Mouse (Mus musculus) MEL (cell line): ENCODE results near the gene Smad6. TPM values are rescaled to one million over a fixed set of nuclear protein-coding genes. Genes with fewer than 3 reads are reported as not detected.

Experiments
- DNase-seq: peaks from one replicate; pipeline ENCODE4 v3.0.0; 2011; ENCODE audit warnings: low read depth, low spot score
- H3K27ac ChIP-seq: 2 replicates; pipeline ENCODE4 v1.5.1; 2012; ENCODE audit warnings: low read depth, mild to moderate bottlenecking, control low read depth, low read length, moderate library complexity; ENCODE audit not compliant: control insufficient read depth
- H3K27me3 ChIP-seq, 2 experiments: fragments of 150-350 bp in 1 of 2; sonication (generic) in 1 of 2; 2 replicates each; pipeline ENCODE4 v1.6.1; 2012; ENCODE audit warnings: low read length in 2 of 2, mild to moderate bottlenecking in 2 of 2, improper control_type of control experiment in 1 of 2, moderate library complexity in 1 of 2; ENCODE audit not compliant: insufficient read depth in 2 of 2, control insufficient read depth in 1 of 2
- H3K36me3 ChIP-seq, 2 experiments: 2 replicates each; pipeline ENCODE4 v1.6.1; 2012 to 2014; ENCODE audit warnings: low read length in 2 of 2, improper control_type of control experiment in 1 of 2, inconsistent platforms in 1 of 2, mild to moderate bottlenecking in 1 of 2; ENCODE audit not compliant: insufficient read depth in 2 of 2, control insufficient read depth in 1 of 2
- H3K4me1 ChIP-seq, 2 experiments: fragments of 150-350 bp in 1 of 2; sonication (generic) in 1 of 2; 2 replicates each; pipeline ENCODE4 v1.6.1; 2012; ENCODE audit warnings: low read length in 2 of 2, improper control_type of control experiment in 1 of 2, mild to moderate bottlenecking in 1 of 2; ENCODE audit not compliant: insufficient read depth in 2 of 2, control insufficient read depth in 1 of 2
- H3K4me3 ChIP-seq, 2 experiments: fragments of 150-350 bp in 1 of 2; sonication (generic) in 1 of 2; 2 replicates each; pipeline ENCODE4 v1.5.1; 2012; ENCODE audit warnings: low read depth in 2 of 2, low read length in 2 of 2, mild to moderate bottlenecking in 2 of 2, moderate library complexity in 2 of 2, control low read depth in 1 of 2, improper control_type of control experiment in 1 of 2; ENCODE audit not compliant: control insufficient read depth in 1 of 2, insufficient read depth in 1 of 2
- H3K79me2 ChIP-seq: 2 replicates; pipeline ENCODE4 v1.6.1; 2012; ENCODE audit warnings: mild to moderate bottlenecking, low read length, moderate library complexity; ENCODE audit not compliant: control insufficient read depth, poor library complexity, insufficient read depth
- H3K9ac ChIP-seq: 2 replicates; pipeline ENCODE4 v1.6.1; 2012; ENCODE audit warnings: low read depth, mild to moderate bottlenecking, control low read depth, low read length, moderate library complexity; ENCODE audit not compliant: control insufficient read depth, poor library complexity, severe bottlenecking
- H3K9me3 ChIP-seq: fragments of 150-350 bp; sonication (generic); replicated peaks from 2 replicates; pipeline ENCODE4 v1.6.1; 2012; ENCODE audit warnings: mild to moderate bottlenecking, low read length, improper control_type of control experiment, moderate library complexity; ENCODE audit not compliant: insufficient read depth
- BHLHE40 ChIP-seq: IDR thresholded peaks from 2 replicates; pipeline ENCODE4 v1.6.1; 2012; ENCODE audit warnings: low read depth, mild to moderate bottlenecking, inconsistent platforms, low read length, improper control_type of control experiment, borderline replicate concordance
- CTCF ChIP-seq, 3 experiments: IDR thresholded peaks in 2 of 3; conservative IDR thresholded peaks in 1 of 3; 2 replicates each; pipeline ENCODE4 v1.5.1; 2011 to 2012; ENCODE audit warnings: low read length in 3 of 3, low read depth in 2 of 3, mild to moderate bottlenecking in 2 of 3, improper control_type of control experiment in 1 of 3, inconsistent platforms in 1 of 3, mixed read lengths in 1 of 3, moderate library complexity in 1 of 3; ENCODE audit not compliant: control insufficient read depth in 1 of 3, insufficient read depth in 1 of 3, poor library complexity in 1 of 3, severe bottlenecking in 1 of 3
- E2F4 ChIP-seq: IDR thresholded peaks from 2 replicates; pipeline ENCODE4 v1.6.1; 2011; ENCODE audit warnings: low read depth, low read length, improper control_type of control experiment, borderline replicate concordance
- GABPA ChIP-seq: IDR thresholded peaks from 2 replicates; pipeline ENCODE4 v1.6.1; 2012; ENCODE audit warnings: low read depth, mild to moderate bottlenecking, inconsistent platforms, low read length, improper control_type of control experiment, moderate library complexity
- HCFC1 ChIP-seq: IDR thresholded peaks from 2 replicates; pipeline ENCODE4 v1.6.1; 2012; ENCODE audit warnings: low read depth, mild to moderate bottlenecking, inconsistent platforms, low read length, improper control_type of control experiment, moderate library complexity
- JUND ChIP-seq: IDR thresholded peaks from 2 replicates; pipeline ENCODE4 v1.6.1; 2011; ENCODE audit warnings: low read depth, mild to moderate bottlenecking, improper control_type of control experiment, low read length
- MAZ ChIP-seq: IDR thresholded peaks from 2 replicates; pipeline ENCODE4 v1.6.1; 2012; ENCODE audit warnings: low read depth, mild to moderate bottlenecking, inconsistent platforms, low read length, improper control_type of control experiment
- MYB ChIP-seq: IDR thresholded peaks from 2 replicates; pipeline ENCODE4 v1.6.1; 2011; ENCODE audit warnings: mild to moderate bottlenecking, low read depth, low read length, improper control_type of control experiment
- MYC ChIP-seq: IDR thresholded peaks from 2 replicates; pipeline ENCODE4 v1.6.1; 2011; ENCODE audit warnings: low read depth, mild to moderate bottlenecking, low read length, improper control_type of control experiment, moderate library complexity
- RAD21 ChIP-seq: IDR thresholded peaks from 2 replicates; pipeline ENCODE4 v1.6.1; 2011; ENCODE audit warnings: mild to moderate bottlenecking, low read depth, low read length, improper control_type of control experiment
- SIN3A ChIP-seq: IDR thresholded peaks from 2 replicates; pipeline ENCODE4 v1.6.1; 2012; ENCODE audit warnings: low read length, improper control_type of control experiment, inconsistent platforms
- SMC3 ChIP-seq: IDR thresholded peaks from 2 replicates; pipeline ENCODE4 v1.6.1; 2011; ENCODE audit warnings: low read depth, low read length, improper control_type of control experiment
- UBTF ChIP-seq: IDR thresholded peaks from 2 replicates; pipeline ENCODE4 v1.6.1; 2012; ENCODE audit warnings: low read depth, mild to moderate bottlenecking, inconsistent platforms, low read length, improper control_type of control experiment, moderate library complexity, borderline replicate concordance; ENCODE audit not compliant: insufficient read depth
- USF2 ChIP-seq, 2 experiments: IDR thresholded peaks; 2 replicates each; pipeline ENCODE4 v1.6.1; 2011 to 2012; ENCODE audit warnings: improper control_type of control experiment in 2 of 2, low read length in 2 of 2, borderline replicate concordance in 1 of 2, inconsistent platforms in 1 of 2, low read depth in 1 of 2, mild to moderate bottlenecking in 1 of 2; ENCODE audit not compliant: insufficient read depth in 1 of 2
- polyA plus RNA-seq, 2 experiments: library from polyadenylated mRNA; stranded (reverse) in 1 of 2; unstranded in 1 of 2; fragments of >175 nt in 1 of 2; fragments of >200 nt in 1 of 2; gene quantifications; 2 replicates each; pipeline versions ENCODE4 v1.2.1 to v1.2.4; 2012; ENCODE audit warnings: low replicate concordance in 2 of 2, low read depth in 1 of 2; ENCODE audit not compliant: insufficient read length in 2 of 2, insufficient read depth in 1 of 2, missing spikeins in 1 of 2
- total RNA-seq: library from RNA; depleted of rRNA; stranded (reverse); fragments of 300-350 nt; gene quantifications from 2 replicates; pipeline ENCODE4 v1.2.3, GENCODE M21; 2012

Smad6 gene
- total and polyA plus RNA-seq, 3 experiments: 2.2 to 3.9 TPM; not detected in 1

- H3K36me3 ChIP-seq: peaks cover 0 to 2% of the 10 kb centered on the region in 2 experiments; a peak in 1 of 4 replicates
- DNase-seq: no peak
- no peak overlapping the region for H3K9ac ChIP-seq
- no peaks in the 10 kb centered on the region for H3K9me3 ChIP-seq
- peaks cover 0 to 3% of the 10 kb centered on the region in 2 experiments; a peak in 1 of 4 replicates for H3K4me1 ChIP-seq
- no peak overlapping the region for H3K27ac ChIP-seq
- no peak for TF ChIP-seq GABPA
- peak; percentile 19; the same call in 1 of the 2 replicates for TF ChIP-seq SMC3
- TF ChIP-seq RAD21: peak; percentile 32
- peak; percentile 33 to 40 (median 34) for TF ChIP-seq CTCF (IDR thresholded peaks at IDR 0.05 in 2 of 3, conservative IDR thresholded peaks at IDR 0.05 in 1 of 3; ENCODE audit: control insufficient read depth in 1 of 3, insufficient read depth in 1 of 3, low read depth in 2 of 3, low read length in 3 of 3, poor library complexity in 1 of 3, severe bottlenecking in 1 of 3)
- no peaks in the 10 kb centered on the region for H3K27me3 ChIP-seq
- H3K79me2 ChIP-seq: no peaks in the 10 kb centered on the region
- no peak overlapping the region for H3K4me3 ChIP-seq
Measured at GRCm38 (mm10) chr9:64011356-64011755, 10.5 kb downstream of the Smad6 start.

DNA sequence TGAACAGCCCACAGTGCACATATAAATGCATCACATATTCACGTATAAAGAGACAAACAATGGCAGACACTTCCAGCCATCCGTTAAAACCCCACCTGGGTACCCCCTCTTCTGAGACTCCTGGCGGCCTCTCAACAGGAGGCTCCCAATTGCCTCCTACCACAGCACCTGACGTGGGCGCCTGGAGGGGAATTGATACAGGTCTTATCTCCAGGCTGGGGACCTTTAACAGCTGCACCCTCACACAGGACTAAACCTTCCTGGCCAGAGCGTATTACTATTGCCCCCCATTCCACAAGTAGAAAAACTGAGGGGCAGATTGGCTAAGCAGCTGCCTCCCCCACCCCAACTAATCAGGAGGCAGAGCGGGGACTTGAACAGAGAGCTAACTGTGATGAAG is 18.9 kb downstream of the Smad6 start:
- Histone ChIP-seq H3K27ac (no peak overlapping the region), H3K4me3 (no peak overlapping the region), H3K36me3 (no peaks in the 10 kb centered on the region), H3K4me1 (0 out of 4 replicates have a peak, but pooled peaks cover 0 to 2% of the 10 kb centered on the region in 2 experiments), H3K79me2 (no peaks in the 10 kb centered on the region), H3K9ac (no peak overlapping the region), H3K9me3 (no peaks in the 10 kb centered on the region), H3K27me3 (no peaks in the 10 kb centered on the region)
- no peak for TF ChIP-seq HCFC1
- TF ChIP-seq SIN3A: no peak
- no peak for TF ChIP-seq UBTF
- no peak for TF ChIP-seq MAZ
- TF ChIP-seq MYC: no peak
- no peak for DNase-seq

GRCm38 (mm10) chr9:64001081-64001480 is 20.8 kb downstream of the Smad6 start:
- H3K4me3 ChIP-seq: no peak overlapping the region
- TF ChIP-seq USF2 (IDR thresholded peaks at IDR 0.05; ENCODE audit: borderline replicate concordance in 1 of 2, insufficient read depth in 1 of 2, low read depth in 1 of 2, low read length in 2 of 2): no peak
- TF ChIP-seq MYB: no peak
- TF ChIP-seq UBTF: no peak
- TF ChIP-seq JUND: no peak
- TF ChIP-seq BHLHE40: no peak
- no peak for TF ChIP-seq SIN3A
- no peak for TF ChIP-seq CTCF (IDR thresholded peaks at IDR 0.05 in 2 of 3, conservative IDR thresholded peaks at IDR 0.05 in 1 of 3; ENCODE audit: control insufficient read depth in 1 of 3, insufficient read depth in 1 of 3, low read depth in 2 of 3, low read length in 3 of 3, poor library complexity in 1 of 3, severe bottlenecking in 1 of 3)
- TF ChIP-seq MYC: no peak
- no peak for TF ChIP-seq E2F4
- TF ChIP-seq, all 39 proteins: peak for 0
- no peak overlapping the region for H3K9ac ChIP-seq
- H3K27me3 ChIP-seq: no peaks in the 10 kb centered on the region
- no peaks in the 10 kb centered on the region for H3K79me2 ChIP-seq
- no peak for DNase-seq
- H3K27ac ChIP-seq: no peak overlapping the region
- no peaks in the 10 kb centered on the region for H3K36me3 ChIP-seq
- H3K4me1 ChIP-seq: 0 out of 4 replicates have a peak, but pooled peaks cover 0 to 2% of the 10 kb centered on the region in 2 experiments
- H3K9me3 ChIP-seq: no peaks in the 10 kb centered on the region
